Mouse (Mus musculus) mammary gland, adult 2 months (tissue): Measurements from ENCODE around the gene Capn11. TPM values are rescaled to one million over a fixed set of nuclear protein-coding genes. Genes with fewer than 3 reads are reported as not detected.

ENCODE experiments used
- polyA plus RNA-seq: library from polyadenylated mRNA; depleted of rRNA; stranded (reverse); fragments of >200 nt; gene quantifications from 2 replicates; pipeline ENCODE4 v1.2.3, GENCODE M21; 2012; ENCODE audit warnings: low replicate concordance; rRNA removed

The Capn11 gene
- polyA plus RNA-seq = not detected in 2 replicates

DNA sequence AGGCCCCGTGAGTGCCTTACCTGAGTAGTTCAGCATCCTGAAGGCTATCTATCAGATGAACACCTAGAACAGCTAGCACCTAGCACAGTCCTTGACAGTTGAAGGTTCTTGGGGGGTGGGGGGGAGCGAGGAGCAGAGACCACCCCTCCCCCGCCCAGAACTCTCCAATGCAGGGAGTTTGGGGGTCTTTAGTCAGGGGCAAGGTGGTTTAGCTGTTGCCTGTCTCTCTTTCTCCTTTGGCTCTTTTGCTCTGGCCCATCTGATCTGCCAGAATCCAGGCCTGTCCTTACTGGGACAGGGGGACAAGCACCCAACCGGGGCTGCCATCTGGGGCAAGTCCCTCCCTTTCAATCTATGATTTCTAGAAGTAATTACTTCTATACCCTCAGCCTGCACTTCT is at the start of gene Capn11:
Gene Capn11, minus strand, starts transcription at position 101 of the 400 bp plus-strand sequence.

DNA sequence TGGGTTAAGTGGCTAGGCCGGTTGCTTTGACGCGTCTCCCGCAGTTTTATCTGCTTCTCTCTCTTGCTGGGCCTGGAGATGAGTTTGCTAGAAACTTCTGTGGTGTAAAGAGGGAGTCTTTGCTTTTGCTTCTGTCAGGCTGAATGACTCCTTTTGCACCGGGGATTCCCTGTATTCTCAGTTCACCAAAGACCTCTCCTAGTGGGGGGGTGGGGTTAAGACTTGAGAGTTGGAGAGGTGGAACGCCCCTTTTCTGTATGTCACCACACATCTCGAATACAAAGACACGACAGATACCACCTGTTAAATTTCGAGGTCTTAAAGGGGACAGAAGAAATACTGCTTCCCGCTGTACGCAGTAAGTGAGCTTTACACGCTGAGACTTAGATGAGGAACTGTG is 27.6 kb upstream of the Capn11 start, which contains the start of gene Tmem63b:
Gene Tmem63b, minus strand, starts transcription at position 190 of the 400 bp plus-strand sequence.

GRCm38 (mm10) chr17:45686093-45686619 is 27.0 kb upstream of the Capn11 start, which contains the start of gene Mrpl14:
Mrpl14 (plus strand) TSS chr17:45686322.

GRCm38 (mm10) chr17:45601877-45602304 is 57.2 kb downstream of the Capn11 start, which contains the start of gene Mymx:
Mymx (minus strand) TSS chr17:45602102.

GRCm38 (mm10) chr17:45599446-45600242 is 59.5 kb downstream of the Capn11 start, which contains the start of gene Slc29a1:
Slc29a1 (minus strand) TSS chr17:45599606.

Other genes with a start within 250 kb of the Capn11 start
- gene Cdc5l, start 225.6 kb downstream of the Capn11 start, polyA plus RNA-seq = 5.2 and 11.8 TPM in 2 replicates
- not detected in 2 replicates for gene Spats1, start 183.9 kb downstream of the Capn11 start, polyA plus RNA-seq
- gene Aars2, start 152.5 kb downstream of the Capn11 start, polyA plus RNA-seq = 15.0 and 22.0 TPM in 2 replicates
- 0.39 and 0.62 TPM in 2 replicates for gene Tcte1, start 135.9 kb downstream of the Capn11 start, polyA plus RNA-seq
- gene Tmem151b, start 109.6 kb downstream of the Capn11 start, polyA plus RNA-seq = 0.53 and 1.3 TPM in 2 replicates
- gene Nfkbie, start 103.6 kb downstream of the Capn11 start, polyA plus RNA-seq = 18.5 and 44.8 TPM in 2 replicates
- gene Slc35b2, start 95.5 kb downstream of the Capn11 start, polyA plus RNA-seq = 111 and 198 TPM in 2 replicates
- gene Hsp90ab1, start 86.1 kb downstream of the Capn11 start, polyA plus RNA-seq = 246 and 387 TPM in 2 replicates
- gene Slc29a1, start 59.7 kb downstream of the Capn11 start, polyA plus RNA-seq = 166 and 209 TPM in 2 replicates
- gene Mymx, start 57.2 kb downstream of the Capn11 start, polyA plus RNA-seq = not detected in 2 replicates
- gene Mrpl14, start 27.0 kb upstream of the Capn11 start, polyA plus RNA-seq = 118 and 218 TPM in 2 replicates
- gene Tmem63b, start 27.6 kb upstream of the Capn11 start, polyA plus RNA-seq = 66.2 and 96.7 TPM in 2 replicates
- not detected in 2 replicates for gene 1600014C23Rik, start 74.5 kb upstream of the Capn11 start, polyA plus RNA-seq